Mouse (Mus musculus): ENCODE data around the gene Gm4969.

Gm4969 gene

DNA sequence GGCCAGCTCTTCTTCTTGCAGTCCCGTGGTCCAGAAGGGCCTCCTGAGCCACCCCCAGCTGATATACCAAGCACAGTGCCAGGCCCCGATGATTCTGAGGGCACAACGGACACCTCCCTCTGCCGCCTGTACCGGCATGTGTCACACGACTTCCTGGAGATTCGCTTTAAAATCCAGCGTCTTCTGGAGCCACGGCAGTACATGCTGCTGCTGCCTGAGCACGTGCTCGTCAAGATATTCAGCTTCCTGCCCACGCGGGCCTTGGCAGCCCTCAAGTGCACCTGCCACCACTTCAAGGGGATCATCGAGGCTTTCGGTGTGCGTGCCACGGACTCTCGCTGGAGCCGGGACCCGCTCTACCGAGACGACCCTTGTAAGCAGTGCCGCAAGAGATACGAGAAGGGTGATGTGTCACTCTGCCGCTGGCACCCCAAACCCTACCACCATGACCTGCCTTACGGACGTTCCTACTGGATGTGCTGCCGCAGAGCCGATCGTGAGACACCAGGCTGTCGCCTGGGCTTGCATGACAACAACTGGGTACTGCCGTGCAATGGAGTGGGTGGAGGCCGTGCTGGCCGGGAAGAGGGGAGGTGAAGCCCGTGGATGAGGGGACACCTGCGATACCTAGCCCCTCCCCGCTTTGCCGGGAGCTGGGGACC lies 18.6 kb upstream of the Gm4969 start:
- DNase-seq (ENCODE audit: low spot score in 2 of 2) = no peak

GRCm38 (mm10) chr7:19136168-19136567 lies 18.0 kb upstream of the Gm4969 start:
- no peak for DNase-seq (ENCODE audit: low spot score in 2 of 2)

DNA sequence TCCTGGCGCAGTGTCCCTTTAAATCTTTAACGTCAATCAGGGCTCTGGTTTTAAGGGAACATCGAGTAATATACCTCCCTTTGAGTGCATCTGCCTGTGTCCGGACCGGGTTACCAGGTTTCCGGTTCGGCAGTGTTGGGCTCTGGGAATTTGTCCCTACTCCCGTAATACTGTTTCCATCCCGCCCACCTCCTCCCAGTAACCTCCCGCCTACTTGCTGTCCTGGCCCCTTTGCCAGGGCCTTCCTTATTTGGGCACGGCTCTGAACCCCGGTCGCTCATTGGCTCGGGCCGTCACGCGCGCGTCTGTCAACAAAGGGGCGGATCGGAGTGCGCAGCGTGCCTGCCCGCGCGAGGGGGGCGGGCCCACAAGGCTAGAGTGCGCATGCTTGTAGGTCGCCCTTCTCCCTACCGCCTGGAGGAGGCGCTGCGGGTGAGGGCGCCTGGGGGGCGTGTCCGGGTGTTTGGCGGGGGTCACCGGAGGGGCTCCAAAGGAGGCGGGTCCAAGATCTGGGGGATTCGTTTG lies 13.2 kb upstream of the Gm4969 start:
- peak; percentile 89 to 92 for DNase-seq (ENCODE audit: low spot score in 2 of 2)

DNA sequence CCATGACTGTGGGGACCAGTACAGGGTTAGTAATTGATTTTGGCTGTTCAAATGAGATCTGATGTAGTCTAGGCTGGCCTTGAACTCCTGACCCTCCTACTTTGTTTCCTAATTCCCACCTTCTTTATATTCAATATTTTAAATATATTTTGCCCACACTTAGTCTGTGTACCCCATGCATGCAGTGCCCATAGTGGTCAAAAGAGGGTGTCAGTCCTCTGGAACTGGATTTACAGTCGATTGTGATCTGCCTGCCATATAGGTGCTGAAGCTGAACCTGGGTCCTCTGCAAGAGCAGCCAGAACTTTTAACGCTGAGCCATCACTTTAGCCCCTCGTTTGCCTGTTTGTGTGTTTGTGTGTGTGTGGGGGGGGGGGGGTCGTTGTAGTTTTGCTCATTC lies 12.5 kb upstream of the Gm4969 start:
- no peak for DNase-seq (ENCODE audit: low spot score in 2 of 2)

DNA sequence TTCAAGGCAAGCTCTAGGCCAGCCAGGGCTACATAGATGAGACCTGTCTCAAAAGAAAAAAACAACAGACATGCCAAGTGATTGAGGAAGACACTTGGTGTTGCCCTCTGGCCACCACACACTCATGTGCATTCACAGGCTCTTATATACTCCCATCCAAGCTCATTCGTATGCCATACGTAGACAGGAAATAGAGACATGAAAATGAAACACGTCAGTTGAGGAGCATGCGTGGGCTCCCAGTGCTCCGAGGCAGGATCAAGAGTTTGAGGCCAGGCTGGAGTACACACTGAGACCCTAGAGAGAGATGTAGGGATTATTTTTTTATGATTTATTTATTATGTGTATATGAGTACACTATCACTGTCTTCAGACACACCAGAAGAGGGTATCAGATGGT lies 11.2 kb upstream of the Gm4969 start:
- no peak for DNase-seq (ENCODE audit: low spot score in 2 of 2)

DNA sequence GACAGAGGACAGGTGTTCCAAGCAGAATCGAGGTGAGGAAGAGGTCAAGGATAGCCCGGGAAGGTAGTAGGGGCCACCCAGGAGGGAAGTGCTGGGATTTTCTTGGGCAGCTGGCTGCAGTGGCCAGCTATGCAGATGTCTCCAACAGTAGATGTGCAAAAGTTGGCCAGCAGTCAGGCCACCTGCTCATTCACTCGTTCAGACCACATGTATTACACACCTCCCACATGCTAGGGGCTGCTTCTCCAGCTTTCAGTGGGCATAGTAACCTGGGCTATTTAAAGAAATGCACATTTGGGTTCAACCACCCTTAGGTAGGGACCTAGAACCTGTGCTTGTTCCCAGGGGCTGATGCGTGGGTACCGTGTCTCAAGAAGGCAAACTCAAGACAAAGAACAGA lies 9.6 kb upstream of the Gm4969 start:
- DNase-seq (ENCODE audit: low spot score in 2 of 2) = no peak

GRCm38 (mm10) chr7:19124713-19125112 lies 6.5 kb upstream of the Gm4969 start:
- DNase-seq (ENCODE audit: low spot score in 2 of 2) = no peak

- DNase-seq (ENCODE audit: low spot score in 2 of 2) = no peak
Measured at GRCm38 (mm10) chr7:19121686-19122085, 3.5 kb upstream of the Gm4969 start.

DNA sequence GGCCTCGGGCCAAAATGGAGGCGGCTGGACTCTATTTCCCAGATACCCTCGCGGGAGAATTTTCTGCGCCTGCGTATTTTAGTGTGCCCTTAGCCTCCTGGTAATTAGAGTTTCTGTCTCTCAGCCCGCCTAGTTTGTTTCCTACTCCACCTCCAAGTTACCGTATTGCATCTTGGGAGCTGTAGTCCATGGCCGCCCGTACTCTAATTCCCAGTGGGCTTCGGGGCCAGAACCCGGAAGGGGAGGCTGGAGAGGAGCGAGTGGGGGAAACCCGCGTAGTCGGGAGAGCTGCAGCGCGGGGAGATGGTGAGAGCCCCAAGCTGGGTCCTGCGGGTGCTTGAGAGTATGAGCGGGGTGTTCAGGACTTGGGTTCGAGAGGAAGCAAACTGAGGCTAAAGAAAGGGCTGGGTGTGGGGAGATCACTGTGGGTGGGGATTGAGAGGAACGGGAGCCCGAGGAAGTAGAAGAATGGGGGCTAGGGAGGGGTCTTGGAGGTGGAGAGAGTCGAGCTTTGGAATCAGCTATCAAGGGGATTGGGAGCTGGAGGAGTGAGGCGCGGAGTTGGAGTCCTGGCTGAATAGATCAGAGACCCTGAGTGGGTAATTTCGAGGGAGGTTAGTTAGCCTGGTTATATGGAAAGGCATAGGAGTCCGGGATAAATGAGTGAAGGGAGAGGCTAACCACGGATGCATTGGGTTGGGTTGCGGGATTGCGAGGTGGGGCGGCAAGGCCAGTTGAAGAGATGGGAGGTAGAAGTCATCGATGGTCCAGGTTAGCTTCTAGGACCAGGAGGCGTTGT lies 1.7 kb upstream of the Gm4969 start, which contains the start of gene Fbxo46:
Fbxo46 (plus strand) TSS at position 229 of the 799 bp plus-strand sequence.
- peak; percentile 97 for DNase-seq (ENCODE audit: low spot score in 2 of 2)

DNA sequence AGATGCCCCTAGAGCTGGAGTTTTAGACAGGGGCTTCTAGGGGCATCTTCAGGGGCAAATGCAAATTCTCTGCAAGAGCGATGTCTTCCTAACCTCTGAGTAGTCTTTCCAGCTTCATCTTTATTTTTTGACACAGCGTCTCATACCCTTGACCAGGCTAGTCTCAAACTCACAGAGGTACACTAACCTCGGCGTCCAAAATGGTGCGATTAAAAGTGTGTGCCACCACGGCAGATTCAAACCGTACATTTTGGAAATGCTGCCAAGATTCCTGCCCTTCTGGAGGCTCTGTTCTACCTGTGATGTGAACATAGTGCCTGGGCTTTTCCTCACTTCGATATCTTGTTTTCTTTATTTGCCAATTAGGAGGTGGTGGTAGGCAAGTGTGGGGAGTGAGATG lies 915 bp upstream of the Gm4969 start:
- DNase-seq (ENCODE audit: low spot score in 2 of 2) = no peak

DNA sequence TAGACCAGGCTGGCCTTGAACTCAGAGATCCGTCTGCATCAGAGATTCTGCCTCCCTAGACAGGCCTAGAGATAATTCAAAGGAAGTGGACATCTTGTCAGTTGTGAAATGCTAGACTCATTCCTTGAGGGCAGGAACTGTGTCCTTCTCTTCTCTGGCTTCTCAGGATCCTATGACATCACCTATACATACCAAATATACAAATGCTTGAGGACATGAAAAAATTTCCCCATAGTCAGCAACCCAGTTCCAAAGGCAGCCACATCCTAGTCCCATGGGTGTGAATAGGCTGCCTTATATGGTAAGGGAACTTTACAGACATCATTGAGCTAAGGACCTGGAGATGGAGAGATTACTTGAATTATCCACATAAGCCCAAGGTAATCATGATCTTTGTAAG lies 8.6 kb downstream of the Gm4969 start:
- no peak for DNase-seq (ENCODE audit: low spot score in 2 of 2)

DNA sequence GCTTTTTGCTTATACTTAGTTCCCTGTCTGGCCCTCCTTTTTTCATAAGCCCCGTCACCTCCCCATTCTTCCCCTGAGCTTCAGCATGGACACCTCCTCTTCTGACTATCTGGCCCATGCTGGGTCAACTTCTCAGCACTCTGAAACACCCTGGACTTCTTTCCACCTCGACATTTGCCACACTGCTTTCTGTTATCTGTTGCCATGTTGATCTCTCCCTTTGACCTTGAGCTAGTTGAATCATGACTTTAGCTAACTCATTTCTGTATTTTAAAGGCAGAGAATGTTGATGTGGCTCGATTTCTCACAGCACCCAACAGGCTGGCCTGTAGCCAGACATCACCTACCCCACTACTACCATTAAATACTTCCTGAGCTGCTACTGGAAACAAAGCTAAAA lies 10.7 kb downstream of the Gm4969 start:
- DNase-seq (ENCODE audit: low spot score in 2 of 2) = no peak

- DNase-seq (ENCODE audit: low spot score in 2 of 2) = no peak
Measured at GRCm38 (mm10) chr7:19104486-19104885, 13.7 kb downstream of the Gm4969 start.

- DNase-seq (ENCODE audit: low spot score in 2 of 2) = no peak
Measured at GRCm38 (mm10) chr7:19103741-19104140, 14.4 kb downstream of the Gm4969 start.

DNA sequence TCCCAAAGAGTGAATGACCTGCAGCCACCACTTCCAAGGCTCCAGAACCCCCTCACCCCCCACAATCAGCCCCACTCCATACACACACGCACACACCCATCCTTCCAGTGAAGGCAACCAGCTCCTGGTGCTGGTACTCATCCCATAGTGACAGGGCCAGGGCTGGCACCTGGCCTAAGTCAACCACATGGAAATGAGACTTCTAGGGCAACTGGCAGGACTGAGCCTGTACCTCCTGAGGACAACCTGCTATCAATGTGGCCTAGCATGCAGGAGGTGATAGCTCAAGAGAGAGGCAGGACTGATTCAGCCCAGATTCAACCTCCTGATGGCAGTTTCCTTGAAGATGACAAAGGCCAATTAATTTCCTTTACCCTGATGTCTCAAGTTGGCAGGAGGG lies 17.9 kb downstream of the Gm4969 start:
- DNase-seq (ENCODE audit: low spot score in 2 of 2) = no peak

DNA sequence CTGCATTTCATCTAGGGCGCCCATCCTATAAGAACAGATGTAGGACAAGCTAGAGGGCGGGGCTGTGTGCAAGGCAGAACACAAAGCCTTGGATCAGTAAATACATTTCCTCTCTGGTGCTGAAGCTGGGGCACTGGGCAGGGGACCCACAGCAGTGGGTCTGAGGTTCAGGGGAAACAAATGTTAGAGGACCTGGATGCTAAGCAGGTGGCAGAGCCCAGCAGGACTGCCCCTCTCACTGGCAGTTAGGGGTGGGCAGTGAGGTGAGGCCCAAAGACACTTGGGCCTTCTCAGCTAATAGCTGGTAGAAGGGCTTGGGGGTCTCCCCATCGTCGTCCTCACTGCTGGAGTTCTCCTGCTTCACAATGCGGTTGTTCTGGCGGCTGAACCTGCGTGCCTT lies 19.4 kb downstream of the Gm4969 start:
- DNase-seq (ENCODE audit: low spot score in 2 of 2) = no peak

GRCm38 (mm10) chr7:19097863-19098262 lies 20.3 kb downstream of the Gm4969 start:
- no peak for DNase-seq (ENCODE audit: low spot score in 2 of 2)

DNA sequence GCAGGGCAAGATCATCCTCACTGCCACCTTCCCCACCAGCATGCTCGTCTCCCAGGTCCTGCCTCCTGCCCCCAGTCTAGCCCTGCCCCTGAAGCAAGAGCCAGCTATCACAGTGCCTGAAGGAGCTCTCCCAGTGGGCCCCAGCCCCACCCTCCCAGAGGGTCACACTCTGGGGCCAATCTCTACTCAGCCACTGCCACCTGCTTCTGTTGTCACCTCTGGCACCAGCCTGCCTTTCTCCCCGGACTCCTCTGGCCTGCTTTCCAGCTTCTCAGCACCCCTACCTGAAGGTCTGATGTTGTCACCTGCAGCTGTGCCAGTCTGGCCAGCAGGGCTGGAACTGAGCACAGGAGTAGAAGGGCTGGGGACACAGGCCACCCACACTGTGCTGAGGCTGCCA lies 21.0 kb downstream of the Gm4969 start:
- no peak for DNase-seq (ENCODE audit: low spot score in 2 of 2)

DNA sequence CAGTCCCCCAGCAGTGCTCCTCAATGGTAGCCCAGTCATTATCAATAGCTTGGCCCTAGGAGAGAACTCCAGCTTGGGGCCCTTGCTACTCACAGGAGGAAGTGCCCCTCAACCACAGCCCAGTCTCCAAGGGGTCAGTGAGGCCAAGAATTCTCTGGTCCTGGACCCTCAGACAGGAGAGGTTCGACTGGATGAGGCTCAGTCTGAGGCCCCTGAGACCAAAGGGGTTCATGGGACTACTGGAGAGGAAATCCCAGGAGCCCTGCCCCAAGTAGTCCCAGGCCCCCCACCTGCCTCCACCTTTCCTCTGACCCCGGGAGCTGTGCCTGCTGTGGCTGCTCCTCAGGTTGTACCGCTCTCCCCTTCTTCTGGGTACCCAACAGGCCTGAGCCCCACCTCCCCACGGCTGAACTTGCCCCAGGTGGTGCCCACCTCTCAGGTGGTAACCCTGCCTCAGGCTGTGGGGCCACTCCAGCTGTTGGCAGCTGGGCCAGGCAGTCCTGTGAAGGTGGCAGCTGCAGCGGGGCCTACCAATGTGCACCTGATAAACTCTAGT lies 21.7 kb downstream of the Gm4969 start:
- no peak for DNase-seq (ENCODE audit: low spot score in 2 of 2)

DNA sequence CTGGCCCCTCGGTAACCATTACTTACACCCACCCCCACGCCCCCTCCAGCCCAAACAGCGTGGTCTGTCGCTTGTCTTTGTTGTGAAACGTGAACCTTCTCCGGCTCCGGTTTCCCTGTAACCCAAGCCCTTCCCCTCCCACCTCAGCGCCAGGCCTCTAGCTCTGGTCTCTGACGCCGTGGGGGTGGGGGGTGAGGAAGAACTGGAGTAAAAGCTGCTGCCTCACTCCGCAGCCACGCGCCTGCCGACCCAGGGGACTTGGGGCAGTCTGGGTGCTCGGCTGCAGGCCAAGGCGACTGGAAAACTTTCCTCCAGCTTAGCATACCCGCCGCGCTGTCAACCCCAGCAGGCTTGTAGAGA lies 22.4 kb downstream of the Gm4969 start:
- DNase-seq (ENCODE audit: low spot score in 2 of 2) = no peak

- no peak for DNase-seq (ENCODE audit: low spot score in 2 of 2)
Measured at GRCm38 (mm10) chr7:19094826-19095750, 23.1 kb downstream of the Gm4969 start.

- DNase-seq (ENCODE audit: low spot score in 2 of 2) = peak in 1 of 2 experiments; percentile 42
Measured at GRCm38 (mm10) chr7:19094471-19094825, 23.7 kb downstream of the Gm4969 start, which contains the start of gene Six5. Gene Six5 (plus strand): TSS chr7:19094594.

All from spleen, postnatal 36 days (tissue).